Comparison of ENCODE assay signal across 23 mouse cellular contexts in genomic region chr10:111523894-111524293, GRCm38 (mm10). TPM values are rescaled to one million over a fixed set of nuclear protein-coding genes. Genes with fewer than 3 reads are reported as not detected.
DNase-seq lines count a peak whose midpoint lies in the region; ATAC-seq lines count a peak whose summit lies in the region.
"Had no signal": no experiment of that assay in that cellular context is flagged by ENCODE, and none has a peak within 500 bp of the region (broad histone marks: within the 10 kb centered on the region; RNA-seq: fewer than 3 reads in every experiment).

No protein-coding gene starts in this region.

- 32% methylated on average over 12 of the region's 12 CpGs for WGBS in hindbrain, embryonic 13.5 days
- 41% methylated on average over 12 of the region's 12 CpGs for WGBS in hindbrain, embryonic 12.5 days
- WGBS in midbrain, embryonic 14.5 days = 25% methylated on average over 12 of the region's 12 CpGs
- WGBS in midbrain, embryonic 11.5 days = 52% methylated on average over 12 of the region's 12 CpGs

- peaks cover 32% of the 10 kb centered on the region for H3K4me1 ChIP-seq in hindbrain, embryonic 13.5 days (replicated peaks)
- peaks cover 13% of the 10 kb centered on the region for H3K4me1 ChIP-seq in hindbrain, embryonic 12.5 days
- peaks cover 12% of the 10 kb centered on the region; the same call in 1 of the 2 replicates for H3K4me1 ChIP-seq in midbrain, embryonic 14.5 days (ENCODE audit: control insufficient read depth, insufficient read depth, low read length)
- peaks cover 6% of the 10 kb centered on the region for H3K4me1 ChIP-seq in midbrain, embryonic 11.5 days (ENCODE audit: control insufficient read depth, insufficient read depth, low read length)

- H3K27ac ChIP-seq in hindbrain, embryonic 13.5 days = peak overlapping the region; percentile 26; the same call in 1 of the 2 replicates
- H3K27ac ChIP-seq in hindbrain, embryonic 12.5 days = no peak overlapping the region
- H3K27ac ChIP-seq in midbrain, embryonic 14.5 days (replicated peaks; ENCODE audit: low read depth, low read length) = no peak overlapping the region
- H3K27ac ChIP-seq in midbrain, embryonic 11.5 days (ENCODE audit: low read depth, low read length) = no peak overlapping the region
- H3K27ac ChIP-seq: embryonic facial prominence, embryonic 12.5 days; embryonic facial prominence, embryonic 15.5 days; forebrain, embryonic 15.5 days; heart, adult 2 months; heart, embryonic 10.5 days; heart, embryonic 13.5 days; hindbrain, embryonic 14.5 days; hindbrain, postnatal 0 days had no signal

- H3K9me3 ChIP-seq in hindbrain, embryonic 13.5 days = no peaks in the 10 kb centered on the region
- no peaks in the 10 kb centered on the region for H3K9me3 ChIP-seq in hindbrain, embryonic 12.5 days (replicated peaks)
- H3K9me3 ChIP-seq in midbrain, embryonic 14.5 days (ENCODE audit: control insufficient read depth, low read length) = no peaks in the 10 kb centered on the region
- H3K9me3 ChIP-seq in midbrain, embryonic 11.5 days (ENCODE audit: control insufficient read depth, low read length) = no peaks in the 10 kb centered on the region
- H3K9me3 ChIP-seq: embryonic facial prominence, embryonic 12.5 days; embryonic facial prominence, embryonic 15.5 days; forebrain, embryonic 15.5 days; heart, embryonic 10.5 days; heart, embryonic 13.5 days had no signal

- no peak overlapping the region for H3K9ac ChIP-seq in hindbrain, embryonic 13.5 days
- H3K9ac ChIP-seq in hindbrain, embryonic 12.5 days = no peak overlapping the region
- H3K9ac ChIP-seq in midbrain, embryonic 14.5 days (replicated peaks; ENCODE audit: low read length) = no peak overlapping the region
- H3K9ac ChIP-seq in midbrain, embryonic 11.5 days (ENCODE audit: low read length) = no peak overlapping the region
- H3K9ac ChIP-seq: embryonic facial prominence, embryonic 12.5 days; embryonic facial prominence, embryonic 15.5 days; forebrain, embryonic 15.5 days; heart, embryonic 13.5 days; hindbrain, embryonic 14.5 days had no signal

- no peak for ATAC-seq in hindbrain, embryonic 13.5 days (ENCODE audit: low FRiP score)
- no peak for ATAC-seq in hindbrain, embryonic 12.5 days (ENCODE audit: low FRiP score)
- ATAC-seq in midbrain, embryonic 14.5 days (ENCODE audit: low FRiP score, low TSS enrichment) = no peak
- no peak for ATAC-seq in midbrain, embryonic 11.5 days (ENCODE audit: low FRiP score)
- ATAC-seq: CD4-positive, CD25-positive, alpha-beta regulatory T cell, adult 4 months; forebrain, embryonic 15.5 days; hindbrain, postnatal 0 days; inflammation-experienced regulatory T-cells, adult 6 months had no signal

- no peaks in the 10 kb centered on the region for H3K36me3 ChIP-seq in hindbrain, embryonic 13.5 days
- H3K36me3 ChIP-seq in hindbrain, embryonic 12.5 days = no peaks in the 10 kb centered on the region
- H3K36me3 ChIP-seq in midbrain, embryonic 14.5 days (ENCODE audit: control insufficient read depth, insufficient read depth, low read length) = no peaks in the 10 kb centered on the region
- H3K36me3 ChIP-seq in midbrain, embryonic 11.5 days (ENCODE audit: control insufficient read depth, insufficient read depth, low read length) = no peaks in the 10 kb centered on the region
- H3K36me3 ChIP-seq: embryonic facial prominence, embryonic 12.5 days; embryonic facial prominence, embryonic 15.5 days; forebrain, embryonic 15.5 days; heart, embryonic 10.5 days; heart, embryonic 13.5 days had no signal

- H3K27me3 ChIP-seq in hindbrain, embryonic 13.5 days = 0 out of 2 replicates have a peak, but pooled peaks cover 3% of the 10 kb centered on the region
- H3K27me3 ChIP-seq in hindbrain, embryonic 12.5 days = no peaks in the 10 kb centered on the region
- no peaks in the 10 kb centered on the region for H3K27me3 ChIP-seq in midbrain, embryonic 14.5 days (ENCODE audit: control insufficient read depth, insufficient read depth, low read length)
- no peaks in the 10 kb centered on the region for H3K27me3 ChIP-seq in midbrain, embryonic 11.5 days (ENCODE audit: control insufficient read depth, insufficient read depth, low read length)
- H3K27me3 ChIP-seq: embryonic facial prominence, embryonic 12.5 days; embryonic facial prominence, embryonic 15.5 days; forebrain, embryonic 15.5 days; heart, embryonic 13.5 days had no signal

- no peak overlapping the region for H3K4me3 ChIP-seq in hindbrain, embryonic 13.5 days
- H3K4me3 ChIP-seq in hindbrain, embryonic 12.5 days = no peak overlapping the region
- no peak overlapping the region for H3K4me3 ChIP-seq in midbrain, embryonic 14.5 days (replicated peaks; ENCODE audit: low read depth, low read length)
- H3K4me3 ChIP-seq in midbrain, embryonic 11.5 days (ENCODE audit: low read depth, low read length) = no peak overlapping the region
- H3K4me3 ChIP-seq: embryonic facial prominence, embryonic 12.5 days; embryonic facial prominence, embryonic 15.5 days; forebrain, embryonic 15.5 days; heart, adult 2 months; heart, embryonic 10.5 days; heart, embryonic 13.5 days had no signal

- no peak overlapping the region for H3K4me2 ChIP-seq in hindbrain, embryonic 13.5 days
- H3K4me2 ChIP-seq in hindbrain, embryonic 12.5 days (replicated peaks) = no peak overlapping the region
- no peak overlapping the region for H3K4me2 ChIP-seq in midbrain, embryonic 14.5 days (ENCODE audit: low read length)
- H3K4me2 ChIP-seq in midbrain, embryonic 11.5 days = no peak overlapping the region
- H3K4me2 ChIP-seq: embryonic facial prominence, embryonic 12.5 days; embryonic facial prominence, embryonic 15.5 days; forebrain, embryonic 15.5 days; heart, embryonic 13.5 days; hindbrain, embryonic 14.5 days had no signal

- DNase-seq in midbrain, embryonic 14.5 days = peak; percentile 49
- no peak for DNase-seq in midbrain, embryonic 11.5 days (ENCODE audit: low spot score, missing footprints)
- peak; percentile 20 for DNase-seq in retina, postnatal 1 day
- no peak for DNase-seq in retina, embryonic 14.5 days (ENCODE audit: low spot score)
- DNase-seq: adrenal gland, adult 2 months; adrenal gland, postnatal 14 days; cerebellum, adult 11-12 months; cerebellum, adult 8-10 months; cerebellum, postnatal 36 days; gastrocnemius, postnatal 25 days; heart, adult 2 months; heart, postnatal 14 days had no signal

RNA-seq across cellular contexts. Expression of gene Phlda1, which starts 17.8 kb away (rescaled TPM):
- polyA plus RNA-seq in hindbrain, embryonic 13.5 days (2015; fragmentation: Nextera tagmentation; extraction: Ambion mirVana) = 65.6 and 70.9 TPM in 2 replicates
- 42.8 and 54.3 TPM in 2 replicates for polyA plus RNA-seq in hindbrain, embryonic 12.5 days (2016; fragmentation: Nextera tagmentation; extraction: Ambion mirVana)
- 27.9 and 33.2 TPM in 2 replicates for polyA plus RNA-seq in midbrain, embryonic 14.5 days (2014; fragmentation: Nextera tagmentation; extraction: Ambion mirVana)
- 13.0 and 13.1 TPM in 2 replicates for polyA plus RNA-seq in midbrain, embryonic 11.5 days (2014; fragmentation: Nextera tagmentation; extraction: Ambion mirVana)

RNA-seq across cellular contexts. Expression of gene Nap1l1, which starts 50.9 kb away (rescaled TPM):
- 207 and 215 TPM in 2 replicates for polyA plus RNA-seq in hindbrain, embryonic 13.5 days (2015; fragmentation: Nextera tagmentation; extraction: Ambion mirVana)
- polyA plus RNA-seq in hindbrain, embryonic 12.5 days (2016; fragmentation: Nextera tagmentation; extraction: Ambion mirVana) = 265 and 269 TPM in 2 replicates
- 182 and 206 TPM in 2 replicates for polyA plus RNA-seq in midbrain, embryonic 14.5 days (2014; fragmentation: Nextera tagmentation; extraction: Ambion mirVana)
- 447 and 449 TPM in 2 replicates for polyA plus RNA-seq in midbrain, embryonic 11.5 days (2014; fragmentation: Nextera tagmentation; extraction: Ambion mirVana)

Comparison
In these comparisons a context has a peak if more than half of its experiments do, and no peak if none do; other contexts are left out.
1. DNase-seq: peak in midbrain, embryonic 14.5 days (single experiment) and retina, postnatal 1 day (single experiment); none in midbrain, embryonic 11.5 days (single experiment) and retina, embryonic 14.5 days (single experiment).